Mouse (Mus musculus) lung, postnatal 0 days (tissue): ENCODE data around the gene Ehd1.
A peak's percentile ranks its signal among the peaks of the same experiment; 100 is the strongest.

Experiments used
- CTCF ChIP-seq: IDR thresholded peaks from 2 replicates; pipeline ENCODE4 v1.5.1; 2016; ENCODE audit warnings: antibody characterized with exemption, mild to moderate bottlenecking
- EP300 ChIP-seq: IDR thresholded peaks from 2 replicates; pipeline ENCODE4 v1.6.1; 2016; ENCODE audit warnings: antibody characterized with exemption, mild to moderate bottlenecking, control low read depth

- TF ChIP-seq CTCF = peak; percentile 99
- no peak for TF ChIP-seq EP300
These were observed 28.4 kb downstream of the Ehd1 start for GRCm38 (mm10) chr19:6304787-6305516.
